9 mouse cellular contexts compared by ENCODE assay signal in the genomic region with DNA sequence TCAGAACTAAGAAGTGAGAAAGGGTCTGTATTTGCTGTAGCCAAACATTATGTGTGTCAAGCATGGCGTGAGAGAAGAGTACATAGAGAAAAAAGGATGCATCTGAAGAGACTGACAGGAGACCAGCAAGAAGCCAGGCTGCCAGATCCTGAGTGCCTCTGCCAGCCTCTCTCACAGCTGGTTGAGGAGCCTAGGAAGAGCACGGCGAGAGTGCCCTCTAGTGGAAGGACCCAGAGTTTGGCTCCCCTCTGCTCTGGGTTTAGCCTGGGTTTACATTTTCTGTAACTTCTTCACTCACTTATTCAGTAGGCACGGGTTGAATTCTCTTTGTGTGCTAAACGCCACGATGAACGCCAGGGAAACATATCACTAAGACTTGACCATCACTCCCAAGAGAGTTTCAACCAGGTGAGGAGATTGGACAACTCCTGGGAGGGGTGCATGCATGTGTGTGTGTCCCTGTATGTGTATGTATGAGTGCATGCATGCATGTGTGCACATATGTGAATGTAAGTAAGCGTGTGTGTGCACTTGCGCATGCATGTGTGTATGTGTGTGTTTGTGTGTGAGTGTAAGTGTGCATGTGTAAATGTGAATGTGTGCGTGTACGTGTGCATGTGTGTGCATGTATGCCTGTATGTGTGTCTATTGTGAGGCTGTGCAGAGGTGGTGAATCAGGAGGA. TPM values are rescaled to one million over a fixed set of nuclear protein-coding genes. Genes with fewer than 3 reads are reported as not detected.
DNase-seq lines count a peak whose midpoint lies in the region; ATAC-seq and TF ChIP-seq lines count a peak whose summit lies in the region.
"Had no signal": no experiment of that assay in that cellular context is flagged by ENCODE, and none has a peak within 500 bp of the region (broad histone marks: within the 10 kb centered on the region; RNA-seq: fewer than 3 reads in every experiment).

No protein-coding gene starts in this region.

- no peak for TF ChIP-seq POLR2A in ES-Bruce4 (IDR thresholded peaks at IDR 0.05; ENCODE audit: insufficient read depth, low read length)
- TF ChIP-seq POLR2A in bone marrow, adult 2 months (IDR thresholded peaks at IDR 0.05; ENCODE audit: borderline replicate concordance, control insufficient read depth, low read depth, low read length) = no peak
- TF ChIP-seq POLR2A in lung, adult 2 months (IDR thresholded peaks at IDR 0.05; ENCODE audit: borderline replicate concordance, extremely low read depth, low read depth, low read length) = no peak

- ATAC-seq in heart, postnatal 0 days (ENCODE audit: insufficient read depth, low read depth) = no peak; the same call in 1 of the 2 replicates

- no peak overlapping the region for H3K9ac ChIP-seq in ES-Bruce4 (ENCODE audit: low read depth, poor library complexity, severe bottlenecking)
- no peak overlapping the region for H3K9ac ChIP-seq in heart, postnatal 0 days (replicated peaks; ENCODE audit: low read depth, low read length)
- H3K9ac ChIP-seq: heart, embryonic 15.5 days had no signal

- no peak overlapping the region for H3K27ac ChIP-seq in ES-Bruce4 (ENCODE audit: insufficient read depth, low read length)
- no peak overlapping the region for H3K27ac ChIP-seq in bone marrow, adult 2 months (ENCODE audit: control insufficient read depth, insufficient read depth, low read depth, low read length, poor library complexity)
- no peak overlapping the region for H3K27ac ChIP-seq in forebrain, embryonic 10.5 days
- H3K27ac ChIP-seq in heart, postnatal 0 days (ENCODE audit: low read depth) = no peak overlapping the region
- H3K27ac ChIP-seq: heart, embryonic 15.5 days had no signal

- WGBS in bone marrow, adult 2 months = 36% methylated on average over 11 of the region's 11 CpGs
- WGBS in forebrain, embryonic 10.5 days = 46% methylated on average over 11 of the region's 11 CpGs
- WGBS in heart, postnatal 0 days = 35% methylated on average over 11 of the region's 11 CpGs
- 39% methylated on average over 11 of the region's 11 CpGs for WGBS in lung, adult 2 months

- no peaks in the 10 kb centered on the region for H3K9me3 ChIP-seq in ES-Bruce4 (replicated peaks; ENCODE audit: control insufficient read depth, insufficient read depth, low read length, poor library complexity, severe bottlenecking)
- no peaks in the 10 kb centered on the region for H3K9me3 ChIP-seq in forebrain, embryonic 10.5 days
- H3K9me3 ChIP-seq in heart, postnatal 0 days (replicated peaks; ENCODE audit: control insufficient read depth, low read length) = no peaks in the 10 kb centered on the region
- H3K9me3 ChIP-seq: heart, embryonic 15.5 days had no signal

- no peak for TF ChIP-seq EP300 in ES-Bruce4 (IDR thresholded peaks at IDR 0.05; ENCODE audit: insufficient read depth, low read depth, low read length)
- no peak for TF ChIP-seq EP300 in heart, postnatal 0 days (IDR thresholded peaks at IDR 0.05; ENCODE audit: low read depth)

- H3K4me2 ChIP-seq in heart, postnatal 0 days (ENCODE audit: low read depth, low read length) = no peak overlapping the region
- H3K4me2 ChIP-seq: heart, embryonic 15.5 days had no signal

- no peak overlapping the region for H3K4me3 ChIP-seq in ES-Bruce4 (ENCODE audit: low read depth, low read length)
- H3K4me3 ChIP-seq in bone marrow, adult 2 months (replicated peaks; ENCODE audit: control insufficient read depth, low read depth, low read length) = no peak overlapping the region
- H3K4me3 ChIP-seq in forebrain, embryonic 10.5 days = no peak overlapping the region
- H3K4me3 ChIP-seq in heart, postnatal 0 days (ENCODE audit: low read depth, low read length) = no peak overlapping the region
- no peak overlapping the region for H3K4me3 ChIP-seq in lung, adult 2 months (replicated peaks; ENCODE audit: extremely low read depth, low read depth, low read length)
- H3K4me3 ChIP-seq: heart, embryonic 15.5 days had no signal

- no peaks in the 10 kb centered on the region for H3K4me1 ChIP-seq in ES-Bruce4 (ENCODE audit: control insufficient read depth, insufficient read depth, low read length)
- no peaks in the 10 kb centered on the region; the same call in 1 of the 2 replicates for H3K4me1 ChIP-seq in bone marrow, adult 2 months (ENCODE audit: control insufficient read depth, insufficient read depth, low read length)
- no peaks in the 10 kb centered on the region for H3K4me1 ChIP-seq in forebrain, embryonic 10.5 days
- no peaks in the 10 kb centered on the region for H3K4me1 ChIP-seq in heart, postnatal 0 days (ENCODE audit: control insufficient read depth, insufficient read depth)
- no peaks in the 10 kb centered on the region for H3K4me1 ChIP-seq in lung, adult 2 months (ENCODE audit: control insufficient read depth, insufficient read depth, low read length)
- H3K4me1 ChIP-seq: heart, embryonic 15.5 days had no signal

- no peaks in the 10 kb centered on the region for H3K27me3 ChIP-seq in ES-Bruce4 (ENCODE audit: control insufficient read depth, insufficient read depth, low read length, poor library complexity, severe bottlenecking)
- H3K27me3 ChIP-seq in forebrain, embryonic 10.5 days (ENCODE audit: poor library complexity, severe bottlenecking) = no peaks in the 10 kb centered on the region
- H3K27me3 ChIP-seq in heart, postnatal 0 days (ENCODE audit: control insufficient read depth, insufficient read depth, low read length) = no peaks in the 10 kb centered on the region
- H3K27me3 ChIP-seq: heart, embryonic 15.5 days had no signal

- peak; percentile 88 for TF ChIP-seq CTCF in ES-Bruce4 (IDR thresholded peaks at IDR 0.05; ENCODE audit: low read depth, low read length)
- TF ChIP-seq CTCF in bone marrow, adult 2 months (IDR thresholded peaks at IDR 0.05; ENCODE audit: control insufficient read depth, insufficient read depth, low read length) = peak; percentile 75
- TF ChIP-seq CTCF in heart, postnatal 0 days (IDR thresholded peaks at IDR 0.05; ENCODE audit: low read depth) = peak; percentile 88
- peak; percentile 86 for TF ChIP-seq CTCF in lung, adult 2 months (IDR thresholded peaks at IDR 0.05; ENCODE audit: insufficient read depth, low read length)

- DNase-seq in forebrain, embryonic 10.5 days (ENCODE audit: extremely low spot score, low spot score) = peak; percentile 71
- peak; percentile 77 for DNase-seq in heart, postnatal 0 days (ENCODE audit: low spot score)
- DNase-seq in kidney, postnatal 25 days = peak; percentile 75 to 76
- DNase-seq in lung, adult 2 months = peak; percentile 50
- peak; percentile 70 for DNase-seq in ovary, postnatal 14 days (ENCODE audit: low spot score)
- DNase-seq in urinary bladder, postnatal 36 days (ENCODE audit: low spot score in 2 of 2) = peak; percentile 52 to 64

- H3K36me3 ChIP-seq in ES-Bruce4 (ENCODE audit: control insufficient read depth, insufficient read depth, low read length, poor library complexity, severe bottlenecking) = no peaks in the 10 kb centered on the region
- H3K36me3 ChIP-seq in forebrain, embryonic 10.5 days (replicated peaks) = no peaks in the 10 kb centered on the region
- no peaks in the 10 kb centered on the region for H3K36me3 ChIP-seq in heart, postnatal 0 days (replicated peaks; ENCODE audit: control insufficient read depth, insufficient read depth, low read length)
- H3K36me3 ChIP-seq: heart, embryonic 15.5 days had no signal

RNA-seq across cellular contexts. Expression of a gene that starts 42.4 kb away (rescaled TPM):
- 9.2 and 9.3 TPM in 2 replicates for polyA plus RNA-seq in ES-Bruce4 (2011; ENCODE audit: insufficient read depth, insufficient read length, low read depth, missing spikeins)
- 2.1 and 6.6 TPM in 2 replicates for polyA plus RNA-seq in bone marrow, adult 2 months (2011; ENCODE audit: insufficient read depth, insufficient read length, low replicate concordance, missing spikeins)
- 7.5 and 8.5 TPM in 2 replicates for polyA plus RNA-seq in forebrain, embryonic 10.5 days (2016; fragmentation: Nextera tagmentation; extraction: Ambion mirVana)
- 16.9 and 90.1 TPM in 2 replicates for total RNA-seq in heart, postnatal 0 days (2014; rRNA removed; ENCODE audit: low replicate concordance)
- polyA plus RNA-seq in heart, postnatal 0 days (2015; fragmentation: Nextera tagmentation; extraction: Ambion mirVana) = 13.2 and 17.1 TPM in 2 replicates
- polyA plus RNA-seq in lung, adult 2 months (2012; rRNA removed) = 20.0 and 34.7 TPM in 2 replicates
